Mouse (Mus musculus): ENCODE results near the gene Serpinb9f. TPM values are rescaled to one million over a fixed set of nuclear protein-coding genes. Genes with fewer than 3 reads are reported as not detected.
"Not testable (repeated sequence)": the region's sequence is repeated elsewhere in the genome, so short reads cannot be mapped to it uniquely, and the experiment has no call there.

The Serpinb9f gene
- not detected in 2 replicates for polyA plus RNA-seq (2015; fragmentation: Nextera tagmentation; extraction: Ambion mirVana)

DNA sequence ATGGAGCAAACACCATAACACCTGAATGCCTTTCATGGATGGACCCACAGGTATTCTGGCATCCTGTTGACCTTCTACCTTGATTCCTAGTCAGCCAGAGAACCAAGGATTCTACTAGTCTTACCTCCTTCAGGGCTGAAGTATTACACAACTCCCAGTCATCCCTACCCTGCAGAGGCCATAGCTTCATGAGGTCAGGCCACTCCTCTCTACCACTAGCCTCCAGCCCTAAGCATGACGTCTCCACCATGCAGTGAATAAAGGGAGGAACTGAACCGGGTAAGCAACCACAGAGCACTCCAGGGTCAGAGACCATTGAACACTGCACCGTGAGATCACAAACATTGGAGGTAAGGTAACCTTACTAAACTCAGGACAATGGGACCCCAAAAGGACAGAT is at the start of gene Serpinb9f:
Gene Serpinb9f, plus strand, starts transcription at position 301 of the 400 bp plus-strand sequence.
- not testable (repeated sequence) for H3K9me3 ChIP-seq; H3K9ac ChIP-seq; H3K27ac ChIP-seq (replicated peaks); H3K4me3 ChIP-seq; H3K4me1 ChIP-seq (replicated peaks); H3K4me2 ChIP-seq; H3K36me3 ChIP-seq; ATAC-seq (ENCODE audit: low FRiP score, low read depth); H3K27me3 ChIP-seq
- 85% methylated on average over 3 of the region's 3 CpGs for WGBS

GRCm38 (mm10) chr13:33308631-33309030 is 15.2 kb upstream of the Serpinb9f start:
- WGBS: 87% methylated on average over 4 of the region's 4 CpGs
- H3K4me1 ChIP-seq (replicated peaks); H3K27me3 ChIP-seq; H3K9ac ChIP-seq; ATAC-seq (ENCODE audit: low FRiP score, low read depth); H3K36me3 ChIP-seq; H3K9me3 ChIP-seq; H3K4me2 ChIP-seq; H3K27ac ChIP-seq (replicated peaks); H3K4me3 ChIP-seq: not testable (repeated sequence)

DNA sequence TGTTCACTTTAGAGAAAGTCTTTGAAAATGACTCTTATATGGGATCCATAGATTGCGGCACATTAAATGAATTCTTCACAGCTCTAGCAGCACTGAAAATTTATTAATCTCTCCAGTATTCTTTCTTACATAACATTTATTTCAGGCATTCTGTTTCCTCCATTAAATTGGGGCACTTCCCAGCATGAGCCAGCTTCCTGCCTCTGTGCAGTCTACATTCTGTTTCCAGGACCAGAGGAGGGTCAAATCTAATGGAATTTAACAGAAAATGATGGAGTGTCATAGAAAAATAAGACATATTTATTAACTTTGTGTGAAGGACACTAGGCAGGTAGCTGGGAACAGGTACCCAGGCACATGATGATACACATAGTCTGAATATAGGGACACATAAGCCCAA is 32.8 kb downstream of the Serpinb9f start:
- not testable (repeated sequence) for H3K27me3 ChIP-seq; H3K9me3 ChIP-seq; H3K4me2 ChIP-seq; H3K27ac ChIP-seq (replicated peaks); ATAC-seq (ENCODE audit: low FRiP score, low read depth); H3K9ac ChIP-seq; H3K4me3 ChIP-seq; H3K4me1 ChIP-seq (replicated peaks); H3K36me3 ChIP-seq
- 100% methylated on average over 1 of the region's 1 CpGs for WGBS

Other genes starting within 250 kb of the Serpinb9f start
- gene Serpinb1b, start 245.5 kb upstream of the Serpinb9f start, polyA plus RNA-seq (2015; fragmentation: Nextera tagmentation; extraction: Ambion mirVana): 20.4 and 25.1 TPM in 2 replicates
- gene Serpinb9c, start 164.3 kb upstream of the Serpinb9f start, polyA plus RNA-seq (2015; fragmentation: Nextera tagmentation; extraction: Ambion mirVana): not detected in 2 replicates
- gene Serpinb9d, start 131.1 kb upstream of the Serpinb9f start, polyA plus RNA-seq (2015; fragmentation: Nextera tagmentation; extraction: Ambion mirVana): not detected in 2 replicates
- gene Serpinb9e, start 74.5 kb upstream of the Serpinb9f start, polyA plus RNA-seq (2015; fragmentation: Nextera tagmentation; extraction: Ambion mirVana): not detected in 2 replicates
- not detected in 2 replicates for gene Gm11397, start 71.7 kb downstream of the Serpinb9f start, polyA plus RNA-seq (2015; fragmentation: Nextera tagmentation; extraction: Ambion mirVana)
- gene Serpinb9g, start 160.7 kb downstream of the Serpinb9f start, polyA plus RNA-seq (2015; fragmentation: Nextera tagmentation; extraction: Ambion mirVana): not detected in 2 replicates

All from hindbrain, embryonic 15.5 days (tissue).